Mouse (Mus musculus) monocyte, adult 2 months (primary cell): ENCODE measurements around the gene 2700081O15Rik.

Source experiments
- DNase-seq, 2 experiments: peaks; one replicate each; pipeline ENCODE4 v3.0.0; 2022; ENCODE audit warnings: low spot score in 2 of 2, low read depth in 1 of 2

The 2700081O15Rik gene

GRCm38 (mm10) chr19:7420108-7420507 is 2.7 kb downstream of the 2700081O15Rik start:
- DNase-seq: no peak

DNA sequence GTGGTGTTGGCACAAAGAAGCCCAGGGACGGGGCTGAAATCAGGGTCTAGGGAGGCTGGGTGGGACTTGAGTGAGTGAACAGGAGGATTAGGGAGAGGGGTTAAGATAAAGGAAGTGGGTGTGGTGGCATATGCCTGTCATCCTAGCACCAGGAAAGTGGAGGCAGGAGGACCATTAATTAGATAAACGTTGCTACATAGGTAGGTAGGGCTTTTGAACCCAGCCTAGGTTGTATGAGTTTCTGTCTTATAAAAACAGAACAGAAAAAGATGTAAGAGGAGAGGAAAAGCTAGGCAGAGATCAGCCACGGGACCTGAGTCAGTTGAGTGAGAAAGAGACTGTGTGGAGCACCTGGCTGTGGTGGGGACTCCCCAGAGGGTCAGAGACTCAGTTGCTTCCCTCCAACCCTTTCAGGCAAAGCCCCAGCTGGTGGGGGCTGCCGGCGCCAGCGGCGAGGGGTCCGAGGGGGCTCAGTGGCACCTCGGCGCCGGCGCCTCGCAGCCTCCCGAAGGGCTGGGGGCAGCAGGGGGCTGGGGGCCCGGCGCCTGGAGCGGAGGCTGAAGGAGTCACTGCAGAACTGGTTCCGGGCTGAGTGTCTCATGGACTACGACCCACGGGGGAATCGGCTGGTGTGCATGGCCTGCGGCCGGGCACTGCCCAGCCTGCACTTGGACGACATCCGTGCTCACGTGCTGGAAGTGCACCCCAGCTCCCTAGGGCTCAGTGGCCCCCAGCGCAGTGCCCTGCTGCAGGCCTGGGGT is 3.6 kb downstream of the 2700081O15Rik start:
- DNase-seq: no peak

- no peak for DNase-seq
These were observed 4.5 kb downstream of the 2700081O15Rik start for GRCm38 (mm10) chr19:7421602-7422591.

DNA sequence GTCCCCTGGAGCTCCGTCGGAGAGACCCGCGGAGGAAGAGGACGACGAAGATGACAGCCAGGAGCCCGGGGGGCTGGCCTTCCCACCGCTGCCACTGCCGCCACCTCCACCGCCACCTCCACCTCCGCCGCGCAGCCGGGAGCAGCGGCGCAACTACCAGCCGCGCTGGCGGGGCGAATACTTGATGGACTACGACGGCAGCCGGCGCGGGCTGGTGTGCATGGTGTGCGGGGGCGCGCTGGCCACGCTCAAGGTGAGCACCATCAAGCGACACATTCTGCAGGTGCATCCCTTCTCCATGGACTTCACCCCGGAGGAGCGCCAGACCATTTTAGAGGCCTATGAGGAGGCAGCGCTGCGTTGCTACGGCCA is 5.2 kb downstream of the 2700081O15Rik start:
- no peak for DNase-seq

- no peak for DNase-seq
These were observed 5.7 kb downstream of the 2700081O15Rik start for GRCm38 (mm10) chr19:7423028-7423655.

DNA sequence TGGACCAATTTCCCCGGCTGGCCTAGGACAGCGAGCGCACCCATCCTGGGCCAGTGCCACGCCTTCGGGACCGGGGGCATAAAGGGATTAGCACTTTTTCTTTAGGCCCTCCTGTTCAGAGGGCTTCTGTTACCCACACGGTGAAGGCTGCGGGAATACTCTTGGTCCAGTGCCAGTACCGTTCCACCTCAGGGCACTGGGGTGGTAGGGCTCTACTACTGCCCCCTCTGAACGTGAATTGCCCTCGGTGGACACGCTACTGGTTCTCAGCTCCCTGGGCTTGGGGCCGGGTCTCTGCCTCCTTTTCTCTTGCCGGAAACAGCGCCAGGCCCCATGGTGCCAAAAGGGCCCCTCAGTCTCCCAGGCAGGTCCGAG is 6.2 kb downstream of the 2700081O15Rik start:
- no peak for DNase-seq

DNA sequence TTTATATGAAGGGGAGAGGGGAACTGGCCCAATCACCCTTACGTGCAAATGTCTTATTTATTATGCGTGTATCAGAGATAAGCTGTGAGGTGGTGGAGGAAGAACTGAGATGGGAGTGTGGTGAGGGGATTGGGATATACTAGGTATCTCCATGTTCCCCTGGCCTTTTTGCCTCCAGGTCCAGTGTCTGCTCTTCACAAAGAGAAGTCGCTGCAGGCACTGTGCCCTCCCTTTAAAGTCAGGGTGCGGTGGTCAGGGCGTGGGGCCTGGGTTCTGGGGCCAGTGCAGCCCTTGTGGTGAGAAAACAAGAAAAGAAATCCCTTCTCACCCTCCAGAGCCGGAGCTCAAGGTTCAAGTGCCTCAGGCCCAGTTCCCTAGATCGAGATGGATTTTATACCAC is 6.7 kb downstream of the 2700081O15Rik start:
- no peak for DNase-seq

DNA sequence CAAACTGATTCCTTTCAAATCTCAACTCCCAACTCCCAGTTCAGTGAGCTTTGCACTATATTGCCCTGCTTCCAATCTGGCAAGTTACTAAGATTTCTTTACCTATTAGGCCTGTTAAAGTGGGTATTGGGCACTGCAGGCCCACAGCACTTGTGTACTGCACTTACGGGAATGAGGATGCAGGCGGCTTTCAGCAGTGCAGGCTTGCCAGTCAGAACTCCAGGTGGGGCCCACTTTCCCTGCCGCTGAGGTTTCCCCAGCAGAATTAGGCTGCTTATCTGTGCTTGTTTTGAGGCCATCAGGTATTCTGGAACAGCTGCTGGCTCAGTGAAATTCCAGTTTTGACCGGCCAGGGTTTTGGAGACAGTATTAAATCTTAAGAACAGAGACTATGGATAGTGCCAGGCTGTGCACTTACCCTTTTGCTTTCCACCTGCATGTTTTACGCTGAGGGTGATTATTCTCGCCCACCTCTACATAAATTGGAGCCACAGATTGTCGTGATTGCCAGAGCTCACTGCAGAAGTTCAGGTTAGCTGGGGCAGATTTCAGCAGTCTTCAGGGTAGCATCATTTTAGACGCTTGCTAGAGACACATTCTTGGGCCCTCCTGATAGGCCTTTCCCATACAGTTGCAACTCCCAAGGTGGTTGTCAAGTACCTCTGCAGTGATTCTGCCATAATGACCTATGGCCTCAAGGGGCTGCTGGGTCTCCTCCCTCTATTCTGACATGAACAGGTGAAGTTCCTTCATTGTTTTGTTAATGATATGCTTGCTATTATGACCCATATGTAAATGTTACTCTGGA is 7.4 kb downstream of the 2700081O15Rik start:
- no peak for DNase-seq

DNA sequence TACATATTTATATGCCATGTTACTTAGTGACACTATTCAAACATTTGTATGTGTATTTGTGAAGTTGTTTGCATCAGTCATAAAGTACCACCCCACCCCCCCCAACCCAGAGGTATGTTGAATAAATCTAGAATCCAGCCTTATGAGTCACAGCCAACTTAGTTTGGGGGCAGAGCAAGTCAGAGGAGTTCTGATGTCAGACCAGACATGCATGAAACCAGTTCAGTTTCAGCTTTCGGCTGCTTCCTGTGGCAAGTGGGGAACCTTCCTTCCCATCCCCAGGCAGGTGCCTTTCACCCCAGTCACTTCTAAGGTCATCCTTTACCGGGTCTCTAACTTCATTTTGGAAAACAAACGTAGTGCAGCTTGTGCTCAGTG is 8.0 kb downstream of the 2700081O15Rik start:
- no peak for DNase-seq

- no peak for DNase-seq
These were observed 17.5 kb downstream of the 2700081O15Rik start for GRCm38 (mm10) chr19:7434887-7435286.

- DNase-seq: no peak
These were observed 18.9 kb downstream of the 2700081O15Rik start for GRCm38 (mm10) chr19:7436061-7436970.

DNA sequence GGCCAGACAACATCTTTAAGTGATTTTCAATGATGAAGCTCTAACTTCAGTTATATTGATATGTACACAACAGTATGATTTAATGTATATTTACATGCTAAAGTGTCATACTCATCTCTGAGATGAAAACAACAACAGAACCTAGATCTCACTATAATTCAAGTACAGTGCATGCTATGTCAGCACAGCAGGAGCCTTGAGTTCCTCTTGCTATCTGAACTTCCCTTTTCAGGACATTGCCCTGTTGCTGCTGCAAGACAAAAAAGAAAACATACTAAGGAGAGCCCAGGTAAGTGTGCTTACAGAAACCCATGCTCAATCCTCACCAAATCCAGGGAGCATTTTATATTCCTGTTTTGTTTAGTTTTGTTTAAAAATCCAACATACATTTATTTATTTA is 20.9 kb downstream of the 2700081O15Rik start:
- DNase-seq: no peak

DNA sequence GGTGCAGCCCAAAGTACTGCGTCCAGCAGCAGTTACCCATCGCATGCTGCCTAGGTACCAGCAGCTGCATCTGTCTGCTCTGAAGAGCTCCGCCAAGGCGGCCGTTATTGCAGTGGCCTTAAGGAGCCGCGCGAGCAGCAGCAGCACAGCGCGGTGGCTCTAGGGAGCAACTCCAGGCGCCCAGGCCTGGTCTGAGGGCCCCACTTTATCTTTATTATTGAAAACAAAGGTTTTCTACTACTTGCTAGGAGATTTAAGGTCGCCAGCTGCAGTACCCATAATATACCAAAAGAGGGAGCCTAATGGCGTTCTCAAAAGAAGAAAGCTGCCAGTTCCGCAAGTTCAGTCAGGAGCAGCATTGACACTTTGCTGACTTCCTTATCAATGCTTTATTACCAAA is 24.1 kb downstream of the 2700081O15Rik start:
- no peak for DNase-seq

DNA sequence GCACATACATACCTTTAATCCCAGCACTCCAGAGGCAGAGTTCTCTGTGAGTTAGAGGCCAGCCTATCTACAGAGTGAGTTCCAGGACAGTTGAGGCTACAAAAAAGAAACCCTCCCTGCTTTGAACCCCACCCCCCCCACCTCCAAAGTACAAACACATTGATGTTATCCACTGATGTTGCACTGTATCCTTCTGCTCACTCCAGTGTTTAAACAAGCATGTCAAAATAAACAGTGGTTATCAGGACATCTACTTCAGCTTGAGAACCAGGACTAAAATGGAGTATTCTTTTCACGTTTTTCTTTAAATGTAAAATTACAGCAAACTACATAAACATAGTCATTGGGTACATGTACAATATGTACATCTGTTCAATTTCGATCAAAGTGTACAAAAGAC is 27.7 kb downstream of the 2700081O15Rik start:
- no peak for DNase-seq

GRCm38 (mm10) chr19:7445596-7445995 is 28.2 kb downstream of the 2700081O15Rik start:
- DNase-seq: no peak

DNA sequence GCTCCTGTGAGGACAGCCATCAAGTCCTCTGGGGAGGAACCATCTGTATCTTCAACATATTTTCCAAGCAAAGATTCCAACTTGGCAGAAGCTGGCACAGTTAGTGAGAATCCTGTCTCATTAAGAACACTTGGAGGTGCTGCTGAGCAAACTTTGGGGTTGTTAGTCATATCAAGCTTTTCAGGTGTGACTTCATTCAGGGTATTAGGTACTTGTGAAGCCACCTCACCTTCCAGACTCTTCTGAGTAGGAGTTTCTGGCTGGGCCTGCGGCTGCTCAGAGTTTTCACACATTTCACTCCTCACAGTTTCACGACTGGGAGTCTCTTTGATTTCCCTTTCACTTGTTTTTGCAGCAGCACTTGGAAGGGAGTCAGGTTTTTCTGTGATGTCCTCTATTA is 39.4 kb downstream of the 2700081O15Rik start:
- no peak for DNase-seq

- DNase-seq: no peak
These were observed 41.5 kb downstream of the 2700081O15Rik start for GRCm38 (mm10) chr19:7458901-7459300.

GRCm38 (mm10) chr19:7459370-7459769 is 41.9 kb downstream of the 2700081O15Rik start:
- DNase-seq: no peak

DNA sequence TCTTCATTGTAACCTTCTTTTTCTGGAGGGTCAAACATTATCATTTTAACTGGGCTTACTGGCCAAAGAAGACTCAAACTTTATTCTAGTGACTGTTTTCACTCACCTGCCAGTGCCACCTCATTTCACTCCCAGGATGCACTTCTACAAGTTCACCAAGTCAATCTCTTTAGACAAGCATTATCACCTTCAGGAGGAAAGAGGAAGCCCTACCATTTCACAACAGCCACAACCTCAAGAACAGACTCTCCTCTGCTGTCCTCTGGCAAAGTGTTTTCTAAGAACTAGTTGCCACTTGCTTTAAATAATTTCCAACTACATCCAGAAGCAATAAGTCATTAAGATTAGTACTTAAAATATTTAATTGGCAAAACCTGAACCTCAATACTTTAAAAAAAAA is 50.5 kb downstream of the 2700081O15Rik start:
- no peak for DNase-seq

- no peak for DNase-seq
These were observed 53.2 kb downstream of the 2700081O15Rik start for GRCm38 (mm10) chr19:7470643-7471042.
